Mouse (Mus musculus) skeletal muscle tissue, postnatal 0 days (tissue): Measurements from ENCODE around the gene Rnf13. TPM values are rescaled to one million over a fixed set of nuclear protein-coding genes. Genes with fewer than 3 reads are reported as not detected.

ENCODE experiments used
- polyA plus RNA-seq: library from polyadenylated mRNA; unstranded; fragments of >200 nt; fragmentation: Nextera tagmentation; extraction: Ambion mirVana; gene quantifications from 2 replicates; pipeline ENCODE4 v1.2.1, GENCODE M21; 2015

Rnf13 gene
- 65.9 and 69.9 TPM in 2 replicates for polyA plus RNA-seq

DNA sequence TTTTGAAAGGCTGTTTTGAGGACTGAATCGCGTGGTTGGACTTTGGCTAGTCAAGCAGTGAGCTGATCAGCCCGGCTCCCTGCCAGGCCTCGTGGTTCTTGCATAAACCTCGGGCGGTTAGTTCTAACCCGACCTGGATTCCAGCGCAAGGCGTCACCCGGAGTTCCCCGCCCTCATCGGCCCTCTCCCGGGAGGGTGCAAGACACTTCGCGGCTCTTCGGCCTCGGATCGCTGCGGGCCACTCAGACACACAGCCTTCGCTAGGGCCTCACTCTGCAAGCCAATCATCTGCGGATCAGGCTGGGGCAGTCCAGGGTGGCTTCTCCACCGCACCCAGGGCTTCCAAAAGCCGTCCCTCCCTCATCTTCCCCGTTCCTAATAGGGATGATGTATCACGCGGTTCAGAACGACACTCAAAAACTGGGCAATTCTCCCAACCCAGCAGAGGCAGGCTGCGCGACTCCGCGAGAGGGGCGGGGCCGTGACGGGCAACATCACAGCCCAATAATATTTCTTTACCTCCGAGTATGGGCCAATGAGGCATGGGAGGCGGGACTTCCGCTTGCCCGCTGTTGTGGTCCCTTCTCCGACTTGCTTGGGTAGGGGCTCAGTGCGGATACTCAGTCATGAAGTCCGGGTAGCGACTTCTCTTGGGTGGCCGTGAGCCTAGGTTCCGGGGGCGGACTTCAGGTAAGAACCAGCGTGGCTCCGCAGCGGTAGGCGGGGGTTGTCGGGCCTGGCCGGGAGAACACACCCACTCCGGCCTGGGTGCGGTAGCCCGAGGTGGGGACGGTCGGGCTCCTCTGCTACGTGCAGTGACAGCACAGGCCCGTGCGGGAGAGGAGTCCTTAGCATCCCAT, at the start of gene Rnf13:
Gene Rnf13, plus strand, starts transcription at position 552 of the 860 bp plus-strand sequence.

DNA sequence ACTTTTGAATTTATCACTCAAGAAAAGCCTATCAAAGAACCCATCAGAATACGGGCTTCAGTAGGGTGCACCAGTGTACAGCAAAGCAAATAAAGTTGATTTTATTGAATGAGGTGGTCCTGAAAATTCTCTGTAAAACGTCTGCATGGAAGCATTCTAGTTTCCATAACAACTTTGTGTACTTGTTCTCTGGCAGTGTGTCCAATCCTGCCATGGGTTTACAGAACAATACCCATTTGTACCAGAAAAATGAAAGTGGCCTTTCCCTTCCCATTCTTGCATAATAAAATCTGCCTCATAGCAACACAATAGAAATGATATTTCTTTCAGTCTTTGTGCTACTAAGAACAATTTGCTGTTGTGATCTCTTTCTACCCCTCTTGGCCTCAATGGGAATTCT, 43.1 kb upstream of the Rnf13 start, which contains the start of gene Ankub1:
Gene Ankub1, minus strand, starts transcription at position 81 of the 400 bp plus-strand sequence.

DNA sequence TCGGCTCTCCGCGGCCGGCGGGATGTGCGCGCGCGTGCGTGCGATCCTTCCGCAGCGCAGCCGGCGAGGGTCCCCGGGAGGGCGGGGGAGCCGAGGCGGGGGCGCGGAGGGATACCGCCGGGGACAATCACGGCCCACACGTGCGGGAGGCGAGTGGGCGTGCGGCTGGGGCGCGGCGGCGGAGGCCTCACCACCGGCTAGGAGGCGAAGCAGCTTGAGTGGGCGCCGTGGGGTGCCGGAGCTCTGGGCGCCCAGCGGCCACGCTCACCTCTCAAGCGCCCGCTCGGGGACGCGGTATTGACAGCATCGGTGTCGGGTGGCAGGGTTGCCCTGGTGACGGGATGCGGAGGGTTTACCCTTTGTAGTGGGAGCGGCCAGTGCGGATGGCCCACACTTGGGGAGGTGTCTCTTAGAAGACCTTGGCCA, 111.9 kb downstream of the Rnf13 start, which contains the start of gene Pfn2:
Gene Pfn2, minus strand, starts transcription at position 320 of the 426 bp plus-strand sequence.

Other genes starting within 250 kb of the Rnf13 start
- 27.5 and 29.5 TPM in 2 replicates for gene Wwtr1, start 160.2 kb upstream of the Rnf13 start, polyA plus RNA-seq
- gene Commd2, start 84.3 kb upstream of the Rnf13 start, polyA plus RNA-seq = 55.7 and 56.8 TPM in 2 replicates
- gene Ankub1, start 43.3 kb upstream of the Rnf13 start, polyA plus RNA-seq = 0.05 and 0.07 TPM in 2 replicates
- 86.7 and 101 TPM in 2 replicates for gene Pfn2, start 112.0 kb downstream of the Rnf13 start, polyA plus RNA-seq